Mouse (Mus musculus) neural tube, embryonic 14.5 days (tissue): ENCODE data around the gene 1700008O03Rik. TPM values are rescaled to one million over a fixed set of nuclear protein-coding genes. Genes with fewer than 3 reads are reported as not detected.

ENCODE experiments used
- polyA plus RNA-seq: library from polyadenylated mRNA; unstranded; fragments of >200 nt; fragmentation: Nextera tagmentation; extraction: Ambion mirVana; gene quantifications from 2 replicates; pipeline ENCODE4 v1.2.1, GENCODE M21; 2014

The 1700008O03Rik gene
- polyA plus RNA-seq, 1 experiment from 2014 or later, result 2.6 TPM

Other genes starting within 250 kb of the 1700008O03Rik start
- gene Klk1b16, start 249.1 kb downstream of the 1700008O03Rik start, polyA plus RNA-seq, result not detected in 2 replicates
- gene Klk1b24, start 197.6 kb downstream of the 1700008O03Rik start, polyA plus RNA-seq, result not detected in 2 replicates
- not detected in 2 replicates for gene Klk1b3, start 187.6 kb downstream of the 1700008O03Rik start, polyA plus RNA-seq
- gene Klk1b4, start 178.4 kb downstream of the 1700008O03Rik start, polyA plus RNA-seq, result not detected in 2 replicates
- gene Klk1b5, start 169.9 kb downstream of the 1700008O03Rik start, polyA plus RNA-seq, result not detected in 2 replicates
- gene Klk1, start 160.5 kb downstream of the 1700008O03Rik start, polyA plus RNA-seq, result not detected in 2 replicates
- gene Gm36864, start 149.6 kb downstream of the 1700008O03Rik start, polyA plus RNA-seq, result not detected in 2 replicates
- gene 1700028J19Rik, start 139.1 kb downstream of the 1700008O03Rik start, polyA plus RNA-seq, result 1.5 and 1.6 TPM in 2 replicates
- 164 and 180 TPM in 2 replicates for gene 2410002F23Rik, start 139.1 kb downstream of the 1700008O03Rik start, polyA plus RNA-seq
- not detected in 2 replicates for gene Acp4, start 128.4 kb downstream of the 1700008O03Rik start, polyA plus RNA-seq
- not detected in 2 replicates for gene Gm15517, start 124.4 kb downstream of the 1700008O03Rik start, polyA plus RNA-seq
- 2.8 and 4.6 TPM in 2 replicates for gene Clec11a, start 78.9 kb downstream of the 1700008O03Rik start, polyA plus RNA-seq
- gene Shank1, start 75.6 kb downstream of the 1700008O03Rik start, polyA plus RNA-seq, result 39.9 and 62.7 TPM in 2 replicates
- 52.7 and 68.4 TPM in 2 replicates for gene Syt3, start 1.7 kb downstream of the 1700008O03Rik start, polyA plus RNA-seq
- gene Lrrc4b, start 43.2 kb upstream of the 1700008O03Rik start, polyA plus RNA-seq, result 21.9 and 28.1 TPM in 2 replicates
- 3.3 and 5.2 TPM in 2 replicates for gene Aspdh, start 79.6 kb upstream of the 1700008O03Rik start, polyA plus RNA-seq
- 26.9 and 33.4 TPM in 2 replicates for gene Josd2, start 82.2 kb upstream of the 1700008O03Rik start, polyA plus RNA-seq
- 153 and 162 TPM in 2 replicates for gene Emc10, start 110.7 kb upstream of the 1700008O03Rik start, polyA plus RNA-seq
- 19.5 and 24.9 TPM in 2 replicates for gene Fam71e1, start 110.8 kb upstream of the 1700008O03Rik start, polyA plus RNA-seq
- 0.07 TPM in 1 of 2 replicates, not detected in the other for gene Mybpc2, start 138.8 kb upstream of the 1700008O03Rik start, polyA plus RNA-seq
- gene Spib, start 146.3 kb upstream of the 1700008O03Rik start, polyA plus RNA-seq, result not detected in 2 replicates
- 9.4 and 12.5 TPM in 2 replicates for gene Pold1, start 163.0 kb upstream of the 1700008O03Rik start, polyA plus RNA-seq
- 57.2 and 59.5 TPM in 2 replicates for gene Nr1h2, start 168.1 kb upstream of the 1700008O03Rik start, polyA plus RNA-seq
- gene Napsa, start 186.6 kb upstream of the 1700008O03Rik start, polyA plus RNA-seq, result 0.82 and 2.1 TPM in 2 replicates
- 7.5 and 8.9 TPM in 2 replicates for gene Kcnc3, start 204.8 kb upstream of the 1700008O03Rik start, polyA plus RNA-seq